9 mouse cellular contexts compared by ENCODE assay signal in the genomic region with DNA sequence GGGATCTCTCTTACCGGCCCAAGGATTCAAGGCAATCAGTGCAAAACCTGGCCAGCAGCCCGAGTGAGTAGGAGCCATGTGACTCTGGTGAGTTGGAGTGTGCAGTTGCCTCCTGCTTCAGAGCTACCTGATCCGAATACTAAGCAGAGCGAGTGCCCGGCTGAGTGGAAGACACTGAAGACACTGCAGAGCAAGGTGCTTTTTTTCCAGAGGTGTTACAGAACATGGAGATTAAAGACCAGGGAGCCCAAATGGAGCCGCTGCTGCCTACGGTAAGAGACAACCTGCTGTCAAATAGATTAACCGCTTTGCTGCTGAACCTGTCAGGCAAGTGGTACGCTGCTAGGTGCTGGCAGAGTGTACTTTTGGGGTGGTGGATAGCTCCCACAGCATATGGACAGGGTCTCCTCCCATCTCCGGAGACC. TPM values are rescaled to one million over a fixed set of nuclear protein-coding genes. Genes with fewer than 3 reads are reported as not detected.
DNase-seq lines count a peak whose midpoint lies in the region; ATAC-seq lines count a peak whose summit lies in the region.
"Had no signal": no experiment of that assay in that cellular context is flagged by ENCODE, and none has a peak within 500 bp of the region (broad histone marks: within the 10 kb centered on the region; RNA-seq: fewer than 3 reads in every experiment).

Gene Slc4a10 (plus strand): TSS at position 42 of the 425 bp plus-strand sequence.

- H3K4me2 ChIP-seq in heart, embryonic 11.5 days: peak within 1 kb of the TSS; percentile 79
- H3K4me2 ChIP-seq in hindbrain, embryonic 12.5 days (replicated peaks): peak within 1 kb of the TSS; percentile 67
- H3K4me2 ChIP-seq in neural tube, embryonic 13.5 days: peak within 1 kb of the TSS; percentile 65

- peak within 1 kb of the TSS; percentile 67 for H3K9ac ChIP-seq in heart, embryonic 11.5 days (ENCODE audit: low read depth, low read length)
- peak within 1 kb of the TSS; percentile 63 for H3K9ac ChIP-seq in hindbrain, embryonic 12.5 days
- H3K9ac ChIP-seq in neural tube, embryonic 13.5 days: peak within 1 kb of the TSS; percentile 84

- no peaks in the 10 kb centered on the region for H3K27me3 ChIP-seq in heart, embryonic 11.5 days (ENCODE audit: control insufficient read depth, insufficient read depth, low read length)
- no peaks in the 10 kb centered on the region for H3K27me3 ChIP-seq in hindbrain, embryonic 12.5 days
- H3K27me3 ChIP-seq in neural tube, embryonic 13.5 days: no peaks in the 10 kb centered on the region

- H3K9me3 ChIP-seq in heart, embryonic 11.5 days (replicated peaks; ENCODE audit: control insufficient read depth, low read length): no peaks in the 10 kb centered on the region
- H3K9me3 ChIP-seq in hindbrain, embryonic 12.5 days (replicated peaks): no peaks in the 10 kb centered on the region
- no peaks in the 10 kb centered on the region for H3K9me3 ChIP-seq in neural tube, embryonic 13.5 days

- H3K27ac ChIP-seq in heart, embryonic 11.5 days (ENCODE audit: low read depth, low read length): no peak within 1 kb of the TSS
- H3K27ac ChIP-seq in hindbrain, embryonic 12.5 days: peak within 1 kb of the TSS; percentile 86
- peak within 1 kb of the TSS; percentile 92 for H3K27ac ChIP-seq in neural tube, embryonic 13.5 days (replicated peaks)

- no peak for DNase-seq in heart, adult 9 months (ENCODE audit: low spot score in 2 of 2)
- peak; percentile 80 to 81 for DNase-seq in cerebellum, postnatal 36 days
- peak; percentile 69 to 73 for DNase-seq in left cerebral cortex, postnatal 14 days (ENCODE audit: low spot score in 2 of 2)
- DNase-seq in thymus, postnatal 25 days: no peak
- DNase-seq in thymus, postnatal 36 days: no peak

- 10% methylated on average over 10 of the region's 10 CpGs for WGBS in heart, embryonic 11.5 days (ENCODE audit: insufficient replicate concordance)
- WGBS in hindbrain, embryonic 12.5 days: 16% methylated on average over 10 of the region's 10 CpGs
- WGBS in neural tube, embryonic 13.5 days: 17% methylated on average over 10 of the region's 10 CpGs

- ATAC-seq in heart, embryonic 11.5 days (replicated peaks; ENCODE audit: insufficient number of reproducible peaks, low FRiP score, low TSS enrichment): no peak
- ATAC-seq in hindbrain, embryonic 12.5 days (ENCODE audit: low FRiP score): peak; percentile 49
- ATAC-seq in neural tube, embryonic 13.5 days (ENCODE audit: low read depth): peak; percentile 80

- H3K4me1 ChIP-seq in heart, embryonic 11.5 days (ENCODE audit: control insufficient read depth, insufficient read depth, low read length): no peaks in the 10 kb centered on the region
- H3K4me1 ChIP-seq in hindbrain, embryonic 12.5 days: peaks cover 8% of the 10 kb centered on the region
- peaks cover 7% of the 10 kb centered on the region for H3K4me1 ChIP-seq in neural tube, embryonic 13.5 days (replicated peaks)

- intact Hi-C loops in left cerebral cortex, postnatal 14 days (cut with DNase I): loop anchor here (5.0 kb wide), 1 partner anchor 411 kb away; no protein-coding TSS in a partner anchor

- H3K4me3 ChIP-seq in heart, embryonic 11.5 days (ENCODE audit: low read depth, low read length): peak within 1 kb of the TSS; percentile 58
- peak within 1 kb of the TSS; percentile 49 for H3K4me3 ChIP-seq in hindbrain, embryonic 12.5 days
- H3K4me3 ChIP-seq in neural tube, embryonic 13.5 days: peak within 1 kb of the TSS; percentile 59
- H3K4me3 ChIP-seq: erythroblast, embryonic 14.5 days had no signal

- H3K36me3 ChIP-seq in heart, embryonic 11.5 days (ENCODE audit: control insufficient read depth, insufficient read depth, low read length): no peaks in the 10 kb centered on the region
- H3K36me3 ChIP-seq in hindbrain, embryonic 12.5 days: no peaks in the 10 kb centered on the region
- no peaks in the 10 kb centered on the region for H3K36me3 ChIP-seq in neural tube, embryonic 13.5 days

RNA-seq across cellular contexts. Expression of gene Slc4a10, which starts in this region (rescaled TPM):
- 0.49 and 0.72 TPM in 2 replicates for polyA plus RNA-seq in heart, embryonic 11.5 days (2014; fragmentation: Nextera tagmentation; extraction: Ambion mirVana)
- 4.9 and 6.6 TPM in 2 replicates for polyA plus RNA-seq in hindbrain, embryonic 12.5 days (2016; fragmentation: Nextera tagmentation; extraction: Ambion mirVana)
- 100 to 1,000 TPM; 191 to 198 TPM for total RNA-seq in left cerebral cortex, postnatal 14 days (2021)
- 6.3 and 7.1 TPM in 2 replicates for polyA plus RNA-seq in neural tube, embryonic 13.5 days (2015; fragmentation: Nextera tagmentation; extraction: Ambion mirVana)
- polyA plus RNA-seq: erythroblast, embryonic 14.5 days had no signal

Comparison
In these comparisons a context has a peak if more than half of its experiments do, and no peak if none do; other contexts are left out.
1. DNase-seq: peak in cerebellum, postnatal 36 days (2 of 2) and left cerebral cortex, postnatal 14 days (2 of 2); none in heart, adult 9 months (0 of 2), thymus, postnatal 25 days (single experiment) and thymus, postnatal 36 days (0 of 2).
2. Peak in every context shown above with its lines, with median percentiles within 50 percentile points of each other: H3K4me2 ChIP-seq, H3K4me3 ChIP-seq and H3K9ac ChIP-seq.